Mouse (Mus musculus) MEL (cell line): ENCODE results near the gene Tomm40. TPM values are rescaled to one million over a fixed set of nuclear protein-coding genes. Genes with fewer than 3 reads are reported as not detected.
A peak's percentile ranks its signal among the peaks of the same experiment; 100 is the strongest.

ENCODE experiments used
- DNase-seq: peaks from one replicate; pipeline ENCODE4 v3.0.0; 2011; ENCODE audit warnings: low read depth, low spot score
- H3K27ac ChIP-seq: 2 replicates; pipeline ENCODE4 v1.5.1; 2012; ENCODE audit warnings: low read depth, mild to moderate bottlenecking, control low read depth, low read length, moderate library complexity; ENCODE audit not compliant: control insufficient read depth
- H3K27me3 ChIP-seq, 2 experiments: fragments of 150-350 bp in 1 of 2; sonication (generic) in 1 of 2; 2 replicates each; pipeline ENCODE4 v1.6.1; 2012; ENCODE audit warnings: low read length in 2 of 2, mild to moderate bottlenecking in 2 of 2, improper control_type of control experiment in 1 of 2, moderate library complexity in 1 of 2; ENCODE audit not compliant: insufficient read depth in 2 of 2, control insufficient read depth in 1 of 2
- H3K36me3 ChIP-seq, 2 experiments: 2 replicates each; pipeline ENCODE4 v1.6.1; 2012 to 2014; ENCODE audit warnings: low read length in 2 of 2, improper control_type of control experiment in 1 of 2, inconsistent platforms in 1 of 2, mild to moderate bottlenecking in 1 of 2; ENCODE audit not compliant: insufficient read depth in 2 of 2, control insufficient read depth in 1 of 2
- H3K4me1 ChIP-seq, 2 experiments: fragments of 150-350 bp in 1 of 2; sonication (generic) in 1 of 2; 2 replicates each; pipeline ENCODE4 v1.6.1; 2012; ENCODE audit warnings: low read length in 2 of 2, improper control_type of control experiment in 1 of 2, mild to moderate bottlenecking in 1 of 2; ENCODE audit not compliant: insufficient read depth in 2 of 2, control insufficient read depth in 1 of 2
- H3K4me3 ChIP-seq, 2 experiments: fragments of 150-350 bp in 1 of 2; sonication (generic) in 1 of 2; 2 replicates each; pipeline ENCODE4 v1.5.1; 2012; ENCODE audit warnings: low read depth in 2 of 2, low read length in 2 of 2, mild to moderate bottlenecking in 2 of 2, moderate library complexity in 2 of 2, control low read depth in 1 of 2, improper control_type of control experiment in 1 of 2; ENCODE audit not compliant: control insufficient read depth in 1 of 2, insufficient read depth in 1 of 2
- H3K79me2 ChIP-seq: 2 replicates; pipeline ENCODE4 v1.6.1; 2012; ENCODE audit warnings: mild to moderate bottlenecking, low read length, moderate library complexity; ENCODE audit not compliant: control insufficient read depth, poor library complexity, insufficient read depth
- H3K9ac ChIP-seq: 2 replicates; pipeline ENCODE4 v1.6.1; 2012; ENCODE audit warnings: low read depth, mild to moderate bottlenecking, control low read depth, low read length, moderate library complexity; ENCODE audit not compliant: control insufficient read depth, poor library complexity, severe bottlenecking
- H3K9me3 ChIP-seq: fragments of 150-350 bp; sonication (generic); replicated peaks from 2 replicates; pipeline ENCODE4 v1.6.1; 2012; ENCODE audit warnings: mild to moderate bottlenecking, low read length, improper control_type of control experiment, moderate library complexity; ENCODE audit not compliant: insufficient read depth
- CHD1 ChIP-seq: IDR thresholded peaks from 2 replicates; pipeline ENCODE4 v1.6.1; 2012; ENCODE audit warnings: low read depth, mild to moderate bottlenecking, inconsistent platforms, low read length, improper control_type of control experiment
- CHD2 ChIP-seq: IDR thresholded peaks from 2 replicates; pipeline ENCODE4 v1.6.1; 2011; ENCODE audit warnings: low read length, improper control_type of control experiment
- E2F4 ChIP-seq: IDR thresholded peaks from 2 replicates; pipeline ENCODE4 v1.6.1; 2011; ENCODE audit warnings: low read depth, low read length, improper control_type of control experiment, borderline replicate concordance
- ELF1 ChIP-seq: IDR thresholded peaks from 2 replicates; pipeline ENCODE4 v1.6.1; 2014; ENCODE audit warnings: low read depth, mild to moderate bottlenecking, inconsistent platforms, low read length, improper control_type of control experiment, moderate library complexity
- EP300 ChIP-seq, 2 experiments: IDR thresholded peaks; 2 replicates each; pipeline ENCODE4 v1.6.1; 2011; ENCODE audit warnings: improper control_type of control experiment in 2 of 2, low read length in 2 of 2, low read depth in 1 of 2, mild to moderate bottlenecking in 1 of 2
- GABPA ChIP-seq: IDR thresholded peaks from 2 replicates; pipeline ENCODE4 v1.6.1; 2012; ENCODE audit warnings: low read depth, mild to moderate bottlenecking, inconsistent platforms, low read length, improper control_type of control experiment, moderate library complexity
- GATA1 ChIP-seq: IDR thresholded peaks from 2 replicates; pipeline ENCODE4 v1.6.1; 2011; ENCODE audit warnings: low read depth, low read length, improper control_type of control experiment
- HCFC1 ChIP-seq: IDR thresholded peaks from 2 replicates; pipeline ENCODE4 v1.6.1; 2012; ENCODE audit warnings: low read depth, mild to moderate bottlenecking, inconsistent platforms, low read length, improper control_type of control experiment, moderate library complexity
- JUND ChIP-seq: IDR thresholded peaks from 2 replicates; pipeline ENCODE4 v1.6.1; 2011; ENCODE audit warnings: low read depth, mild to moderate bottlenecking, improper control_type of control experiment, low read length
- KAT2A ChIP-seq: conservative IDR thresholded peaks from 2 replicates; pipeline ENCODE4 v1.6.1; 2012; ENCODE audit warnings: low read depth, low read length, improper control_type of control experiment, inconsistent platforms
- MAX ChIP-seq: IDR thresholded peaks from 2 replicates; pipeline ENCODE4 v1.6.1; 2011; ENCODE audit warnings: low read length, improper control_type of control experiment
- MXI1 ChIP-seq: IDR thresholded peaks from 2 replicates; pipeline ENCODE4 v1.6.1; 2011; ENCODE audit warnings: mild to moderate bottlenecking, low read depth, low read length, improper control_type of control experiment
- MYB ChIP-seq: IDR thresholded peaks from 2 replicates; pipeline ENCODE4 v1.6.1; 2011; ENCODE audit warnings: mild to moderate bottlenecking, low read depth, low read length, improper control_type of control experiment
- NELFE ChIP-seq: IDR thresholded peaks from 2 replicates; pipeline ENCODE4 v1.6.1; 2011; ENCODE audit warnings: low read depth, low read length, improper control_type of control experiment
- NRF1 ChIP-seq: IDR thresholded peaks from 2 replicates; pipeline ENCODE4 v1.6.1; 2014; ENCODE audit warnings: low read depth, mild to moderate bottlenecking, inconsistent platforms, low read length, improper control_type of control experiment, moderate library complexity; ENCODE audit not compliant: poor library complexity, insufficient read depth, severe bottlenecking
- POLR2A ChIP-seq, 2 experiments: IDR thresholded peaks; 2 replicates each; pipeline ENCODE4 v1.6.1; 2011 to 2012; ENCODE audit warnings: low read length in 2 of 2, mild to moderate bottlenecking in 2 of 2, control low read depth in 1 of 2, improper control_type of control experiment in 1 of 2, low read depth in 1 of 2, moderate library complexity in 1 of 2; ENCODE audit not compliant: control insufficient read depth in 1 of 2, insufficient read depth in 1 of 2, poor library complexity in 1 of 2
- RAD21 ChIP-seq: IDR thresholded peaks from 2 replicates; pipeline ENCODE4 v1.6.1; 2011; ENCODE audit warnings: mild to moderate bottlenecking, low read depth, low read length, improper control_type of control experiment
- RCOR1 ChIP-seq: IDR thresholded peaks from 2 replicates; pipeline ENCODE4 v1.6.1; 2012; ENCODE audit warnings: low read depth, mild to moderate bottlenecking, inconsistent platforms, low read length, improper control_type of control experiment
- SIN3A ChIP-seq: IDR thresholded peaks from 2 replicates; pipeline ENCODE4 v1.6.1; 2012; ENCODE audit warnings: low read length, improper control_type of control experiment, inconsistent platforms
- TAL1 ChIP-seq: IDR thresholded peaks from 2 replicates; pipeline ENCODE4 v1.6.1; 2012; ENCODE audit warnings: mild to moderate bottlenecking, inconsistent platforms, low read length, moderate library complexity, mixed read lengths
- TCF12 ChIP-seq: IDR thresholded peaks from 2 replicates; pipeline ENCODE4 v1.6.1; 2014; ENCODE audit warnings: low read depth, mild to moderate bottlenecking, inconsistent platforms, low read length, improper control_type of control experiment, moderate library complexity
- USF1 ChIP-seq: IDR thresholded peaks from 2 replicates; pipeline ENCODE4 v1.6.1; 2014; ENCODE audit warnings: low read depth, mild to moderate bottlenecking, inconsistent platforms, low read length, improper control_type of control experiment, moderate library complexity
- ZC3H11A ChIP-seq: IDR thresholded peaks from 2 replicates; pipeline ENCODE4 v1.6.1; 2012; ENCODE audit warnings: low read depth, mild to moderate bottlenecking, inconsistent platforms, low read length, improper control_type of control experiment
- ZMIZ1 ChIP-seq: IDR thresholded peaks from 2 replicates; pipeline ENCODE4 v1.6.1; 2012; ENCODE audit warnings: low read depth, mild to moderate bottlenecking, inconsistent platforms, low read length, improper control_type of control experiment, moderate library complexity
- polyA plus RNA-seq, 2 experiments: library from polyadenylated mRNA; stranded (reverse) in 1 of 2; unstranded in 1 of 2; fragments of >175 nt in 1 of 2; fragments of >200 nt in 1 of 2; gene quantifications; 2 replicates each; pipeline versions ENCODE4 v1.2.1 to v1.2.4; 2012; ENCODE audit warnings: low replicate concordance in 2 of 2, low read depth in 1 of 2; ENCODE audit not compliant: insufficient read length in 2 of 2, insufficient read depth in 1 of 2, missing spikeins in 1 of 2
- total RNA-seq: library from RNA; depleted of rRNA; stranded (reverse); fragments of 300-350 nt; gene quantifications from 2 replicates; pipeline ENCODE4 v1.2.3, GENCODE M21; 2012; rRNA removed

Gene Tomm40
- total RNA-seq (288 and 294 TPM in 2 replicates), polyA plus RNA-seq (100 to 1,000 TPM in 1 of 2 experiments, not detected in 1; 403 TPM)

GRCm38 (mm10) chr7:19715239-19716054 is at the start of gene Tomm40:
Gene Tomm40 (minus strand): TSS chr7:19715438.
- TF ChIP-seq USF1 (peak; percentile 54), MXI1 (peak; percentile 79), MAX (peak; percentile 72), HCFC1 (peak; percentile 86), CHD2 (peak; percentile 89), ELF1 (peak; percentile 98), JUND (no peak), GABPA (no peak), NRF1 (0 out of 2 replicates have a peak, but pooled peaks have one; percentile 44), SIN3A (peak; percentile 69; the same call in 1 of the 2 replicates), GATA1 (peak; percentile 35), RAD21 (no peak), NELFE (peak; percentile 72), POLR2A (IDR thresholded peaks at IDR 0.05; ENCODE audit: control insufficient read depth in 1 of 2, insufficient read depth in 1 of 2, low read depth in 1 of 2, low read length in 2 of 2, poor library complexity in 1 of 2) (peak; percentile 55 to 65; a peak in 3 of 4 replicates), KAT2A (peak; percentile 83), TCF12 (0 out of 2 replicates have a peak, but pooled peaks have one; percentile 33)
- Histone ChIP-seq H3K9ac (peak within 1 kb of the TSS; percentile 90), H3K27me3 (no peaks in the 10 kb centered on the region), H3K4me3 (peak within 1 kb of the TSS; percentile 72 to 97), H3K9me3 (no peaks in the 10 kb centered on the region), H3K4me1 (peaks cover 0 to 19% of the 10 kb centered on the region in 2 experiments; a peak in 2 of 4 replicates), H3K79me2 (peaks cover 20% of the 10 kb centered on the region), H3K36me3 (peaks cover 3 to 14% of the 10 kb centered on the region in 2 experiments; a peak in 3 of 4 replicates), H3K27ac (peak within 1 kb of the TSS; percentile 99)
- DNase-seq = peak; percentile 100

GRCm38 (mm10) chr7:19764581-19764980 is 49.3 kb upstream of the Tomm40 start:
- no peaks in the 10 kb centered on the region for H3K27me3 ChIP-seq
- TF ChIP-seq GATA1 (no peak), ZC3H11A (no peak), E2F4 (no peak), MYB (no peak), TAL1 (no peak), RCOR1 (no peak), CHD2 (no peak), JUND (no peak), ZMIZ1 (no peak), EP300 (IDR thresholded peaks at IDR 0.05; ENCODE audit: low read depth in 1 of 2, low read length in 2 of 2) (no peak), CHD1 (no peak), RAD21 (no peak), SIN3A (no peak), GABPA (no peak)

More at GRCm38 (mm10) chr7:19764581-19764980, 49.3 kb upstream of the Tomm40 start:
- no peaks in the 10 kb centered on the region for H3K79me2 ChIP-seq
- no peak overlapping the region for H3K4me3 ChIP-seq
- peaks cover 0 to 3% of the 10 kb centered on the region in 2 experiments; a peak in 3 of 4 replicates for H3K4me1 ChIP-seq
- no peak for DNase-seq
- no peak overlapping the region for H3K27ac ChIP-seq
- H3K36me3 ChIP-seq = no peaks in the 10 kb centered on the region
- no peaks in the 10 kb centered on the region for H3K9me3 ChIP-seq
- no peak overlapping the region for H3K9ac ChIP-seq
